Mouse (Mus musculus): ENCODE measurements around the gene Mn1. TPM values are rescaled to one million over a fixed set of nuclear protein-coding genes. Genes with fewer than 3 reads are reported as not detected.

Gene Mn1
- polyA plus RNA-seq, 1 experiment from 2014 or later: 1.00 TPM

- H3K4me2 ChIP-seq (ENCODE audit: low read depth, low read length): no peak overlapping the region
- H3K27ac ChIP-seq (ENCODE audit: low read depth): no peak overlapping the region
- H3K9ac ChIP-seq (replicated peaks): no peak overlapping the region
- H3K36me3 ChIP-seq (replicated peaks; ENCODE audit: insufficient read depth, low read length): no peaks in the 10 kb centered on the region
- no peak overlapping the region for H3K4me3 ChIP-seq (ENCODE audit: low read depth, low read length)
- WGBS (ENCODE audit: insufficient replicate concordance): 48% methylated on average over 7 of the region's 7 CpGs
- no peaks in the 10 kb centered on the region for H3K4me1 ChIP-seq (ENCODE audit: insufficient read depth)
- DNase-seq (no peak), ATAC-seq (no peak)
- H3K27me3 ChIP-seq (ENCODE audit: insufficient read depth, low read length): no peaks in the 10 kb centered on the region
- TF ChIP-seq EP300 (IDR thresholded peaks at IDR 0.05; ENCODE audit: low read depth) (no peak), CTCF (IDR thresholded peaks at IDR 0.05; ENCODE audit: low read depth) (no peak)
- no peaks in the 10 kb centered on the region for H3K9me3 ChIP-seq (ENCODE audit: low read length)
Observed at GRCm38 (mm10) chr5:111429726-111430125, 12.6 kb downstream of the Mn1 start.

GRCm38 (mm10) chr5:111431007-111431730 is 14.0 kb downstream of the Mn1 start:
- no peak for DNase-seq
- 66% methylated on average over 11 of the region's 11 CpGs for WGBS (ENCODE audit: insufficient replicate concordance)
- no peaks in the 10 kb centered on the region for H3K27me3 ChIP-seq (ENCODE audit: insufficient read depth, low read length)

GRCm38 (mm10) chr5:111432842-111433241 is 15.7 kb downstream of the Mn1 start:
- Histone ChIP-seq H3K36me3 (replicated peaks; ENCODE audit: insufficient read depth, low read length) (no peaks in the 10 kb centered on the region), H3K27ac (ENCODE audit: low read depth) (no peak overlapping the region), H3K4me1 (ENCODE audit: insufficient read depth) (no peaks in the 10 kb centered on the region), H3K4me2 (ENCODE audit: low read depth, low read length) (no peak overlapping the region), H3K27me3 (ENCODE audit: insufficient read depth, low read length) (no peaks in the 10 kb centered on the region), H3K4me3 (ENCODE audit: low read depth, low read length) (no peak overlapping the region), H3K9me3 (ENCODE audit: low read length) (no peaks in the 10 kb centered on the region), H3K9ac (replicated peaks) (no peak overlapping the region)
- TF ChIP-seq CTCF (IDR thresholded peaks at IDR 0.05; ENCODE audit: low read depth) (no peak), EP300 (IDR thresholded peaks at IDR 0.05; ENCODE audit: low read depth) (no peak)
- WGBS (ENCODE audit: insufficient replicate concordance): 39% methylated on average over 5 of the region's 5 CpGs
- no peak for ATAC-seq
- DNase-seq: no peak

More at GRCm38 (mm10) chr5:111431007-111431730, 14.0 kb downstream of the Mn1 start:
- Histone ChIP-seq H3K9me3 (ENCODE audit: low read length) (no peaks in the 10 kb centered on the region), H3K4me1 (ENCODE audit: insufficient read depth) (no peaks in the 10 kb centered on the region), H3K27ac (ENCODE audit: low read depth) (no peak overlapping the region), H3K36me3 (replicated peaks; ENCODE audit: insufficient read depth, low read length) (no peaks in the 10 kb centered on the region), H3K9ac (replicated peaks) (no peak overlapping the region), H3K4me2 (ENCODE audit: low read depth, low read length) (no peak overlapping the region), H3K4me3 (ENCODE audit: low read depth, low read length) (no peak overlapping the region)
- TF ChIP-seq CTCF (IDR thresholded peaks at IDR 0.05; ENCODE audit: low read depth) (no peak), EP300 (IDR thresholded peaks at IDR 0.05; ENCODE audit: low read depth) (no peak)
- ATAC-seq: no peak

- TF ChIP-seq CTCF (IDR thresholded peaks at IDR 0.05; ENCODE audit: low read depth): no peak
- no peak for ATAC-seq
Observed at GRCm38 (mm10) chr5:111434342-111434842, 17.2 kb downstream of the Mn1 start.

GRCm38 (mm10) chr5:111436260-111436659 is 19.1 kb downstream of the Mn1 start:
- Histone ChIP-seq H3K9me3 (ENCODE audit: low read length) (no peaks in the 10 kb centered on the region), H3K4me2 (ENCODE audit: low read depth, low read length) (no peak overlapping the region), H3K4me3 (ENCODE audit: low read depth, low read length) (no peak overlapping the region), H3K36me3 (replicated peaks; ENCODE audit: insufficient read depth, low read length) (no peaks in the 10 kb centered on the region), H3K4me1 (ENCODE audit: insufficient read depth) (no peaks in the 10 kb centered on the region), H3K9ac (replicated peaks) (no peak overlapping the region), H3K27ac (ENCODE audit: low read depth) (no peak overlapping the region), H3K27me3 (ENCODE audit: insufficient read depth, low read length) (no peaks in the 10 kb centered on the region)
- 43% methylated on average over 7 of the region's 7 CpGs for WGBS (ENCODE audit: insufficient replicate concordance)
- TF ChIP-seq EP300 (IDR thresholded peaks at IDR 0.05; ENCODE audit: low read depth) (no peak), CTCF (IDR thresholded peaks at IDR 0.05; ENCODE audit: low read depth) (no peak)
- ATAC-seq: no peak
- no peak for DNase-seq

More at GRCm38 (mm10) chr5:111434342-111434842, 17.2 kb downstream of the Mn1 start:
- Histone ChIP-seq H3K4me3 (ENCODE audit: low read depth, low read length) (no peak overlapping the region), H3K27ac (ENCODE audit: low read depth) (no peak overlapping the region), H3K27me3 (ENCODE audit: insufficient read depth, low read length) (no peaks in the 10 kb centered on the region), H3K4me2 (ENCODE audit: low read depth, low read length) (no peak overlapping the region), H3K9me3 (ENCODE audit: low read length) (no peaks in the 10 kb centered on the region), H3K4me1 (ENCODE audit: insufficient read depth) (no peaks in the 10 kb centered on the region), H3K36me3 (replicated peaks; ENCODE audit: insufficient read depth, low read length) (no peaks in the 10 kb centered on the region), H3K9ac (replicated peaks) (no peak overlapping the region)
- WGBS (ENCODE audit: insufficient replicate concordance): 54% methylated on average over 15 of the region's 16 CpGs
- DNase-seq: no peak

- Histone ChIP-seq H3K27ac (ENCODE audit: low read depth) (no peak overlapping the region), H3K4me3 (ENCODE audit: low read depth, low read length) (no peak overlapping the region), H3K27me3 (ENCODE audit: insufficient read depth, low read length) (no peaks in the 10 kb centered on the region), H3K4me2 (ENCODE audit: low read depth, low read length) (no peak overlapping the region), H3K9ac (replicated peaks) (no peak overlapping the region), H3K4me1 (ENCODE audit: insufficient read depth) (no peaks in the 10 kb centered on the region), H3K9me3 (ENCODE audit: low read length) (no peaks in the 10 kb centered on the region), H3K36me3 (replicated peaks; ENCODE audit: insufficient read depth, low read length) (no peaks in the 10 kb centered on the region)
- WGBS (ENCODE audit: insufficient replicate concordance): 66% methylated on average over 7 of the region's 7 CpGs
- DNase-seq (no peak), ATAC-seq (no peak)
- no peak for TF ChIP-seq CTCF (IDR thresholded peaks at IDR 0.05; ENCODE audit: low read depth)
- TF ChIP-seq EP300 (IDR thresholded peaks at IDR 0.05; ENCODE audit: low read depth): no peak
Observed at GRCm38 (mm10) chr5:111437205-111437604, 20.0 kb downstream of the Mn1 start.

Data from liver, postnatal 0 days (tissue).